Comparison of ENCODE assay signal across 11 mouse cellular contexts in genomic region chr5:138173217-138173616, GRCm38 (mm10). TPM values are rescaled to one million over a fixed set of nuclear protein-coding genes. Genes with fewer than 3 reads are reported as not detected.
A peak's percentile ranks its signal among the peaks of the same experiment; 100 is the strongest.
DNase-seq lines count a peak whose midpoint lies in the region; ATAC-seq and TF ChIP-seq lines count a peak whose summit lies in the region.
"Had no signal": no experiment of that assay in that cellular context is flagged by ENCODE, and none has a peak within 500 bp of the region (broad histone marks: within the 10 kb centered on the region; RNA-seq: fewer than 3 reads in every experiment).

No protein-coding gene starts in this region.

- H3K4me3 ChIP-seq in liver, embryonic 11.5 days (ENCODE audit: low read depth, low read length): peak overlapping the region; percentile 92
- peak overlapping the region; percentile 30; the same call in 1 of the 2 replicates for H3K4me3 ChIP-seq in G1E (ENCODE audit: low read depth, low read length)
- H3K4me3 ChIP-seq in embryonic facial prominence, embryonic 12.5 days: peak overlapping the region; percentile 87; the same call in 1 of the 2 replicates
- H3K4me3 ChIP-seq in liver, embryonic 16.5 days (ENCODE audit: low read depth, low read length): no peak overlapping the region

- peaks cover 14% of the 10 kb centered on the region for H3K4me1 ChIP-seq in liver, embryonic 11.5 days (replicated peaks; ENCODE audit: control insufficient read depth, insufficient read depth, low read length)
- H3K4me1 ChIP-seq in G1E (ENCODE audit: insufficient read depth, low read depth, low read length): peaks cover 49% of the 10 kb centered on the region
- peaks cover 19% of the 10 kb centered on the region for H3K4me1 ChIP-seq in embryonic facial prominence, embryonic 12.5 days
- H3K4me1 ChIP-seq in liver, embryonic 16.5 days (ENCODE audit: control insufficient read depth, low read depth, low read length): peaks cover 23% of the 10 kb centered on the region

- no peaks in the 10 kb centered on the region for H3K9me3 ChIP-seq in liver, embryonic 11.5 days (ENCODE audit: control insufficient read depth, low read length)
- no peaks in the 10 kb centered on the region for H3K9me3 ChIP-seq in G1E (replicated peaks)
- H3K9me3 ChIP-seq in embryonic facial prominence, embryonic 12.5 days: no peaks in the 10 kb centered on the region
- H3K9me3 ChIP-seq in liver, embryonic 16.5 days (replicated peaks; ENCODE audit: control insufficient read depth, low read length): no peaks in the 10 kb centered on the region

- DNase-seq in liver, embryonic 11.5 days (ENCODE audit: low spot score): no peak
- no peak for DNase-seq in liver
- no peak for DNase-seq in G1E (ENCODE audit: low spot score)
- no peak for DNase-seq in adrenal gland, postnatal 36 days
- DNase-seq in urinary bladder, postnatal 25 days (ENCODE audit: low spot score): no peak
- DNase-seq: adrenal gland, adult 8-10 months; retina, postnatal 1 day; thymus, postnatal 4 days had no signal

- peaks cover 42% of the 10 kb centered on the region for H3K36me3 ChIP-seq in liver, embryonic 11.5 days (ENCODE audit: control insufficient read depth, insufficient read depth, low read length)
- peaks cover 79% of the 10 kb centered on the region for H3K36me3 ChIP-seq in G1E (replicated peaks)
- peaks cover 57% of the 10 kb centered on the region for H3K36me3 ChIP-seq in embryonic facial prominence, embryonic 12.5 days
- peaks cover 37% of the 10 kb centered on the region for H3K36me3 ChIP-seq in liver, embryonic 16.5 days (ENCODE audit: control insufficient read depth, insufficient read depth)

- WGBS in liver, embryonic 11.5 days: 75% methylated on average over 3 of the region's 3 CpGs
- 82% methylated on average over 3 of the region's 3 CpGs for WGBS in embryonic facial prominence, embryonic 12.5 days
- 61% methylated on average over 3 of the region's 3 CpGs for WGBS in liver, embryonic 16.5 days (ENCODE audit: insufficient replicate concordance)

- H3K27ac ChIP-seq in liver, embryonic 11.5 days (ENCODE audit: low read depth, low read length): no peak overlapping the region
- H3K27ac ChIP-seq in embryonic facial prominence, embryonic 12.5 days: no peak overlapping the region
- H3K27ac ChIP-seq in liver, embryonic 16.5 days (ENCODE audit: low read length): no peak overlapping the region

- no peak for ATAC-seq in liver, embryonic 11.5 days (replicated peaks; ENCODE audit: low FRiP score)
- no peak for ATAC-seq in G1E (ENCODE audit: extremely low read depth, insufficient number of reproducible peaks, low FRiP score, poor library complexity, severe bottlenecking)
- ATAC-seq in embryonic facial prominence, embryonic 12.5 days (ENCODE audit: insufficient number of reproducible peaks, insufficient read depth, low FRiP score, low TSS enrichment): no peak
- ATAC-seq in liver, embryonic 16.5 days (ENCODE audit: low read depth): no peak
- ATAC-seq: inflammation-experienced regulatory T-cells, adult 6 months had no signal

- no peaks in the 10 kb centered on the region for H3K27me3 ChIP-seq in liver, embryonic 11.5 days (replicated peaks; ENCODE audit: control insufficient read depth, insufficient read depth, low read length)
- H3K27me3 ChIP-seq in G1E (ENCODE audit: insufficient read depth, low read length): no peaks in the 10 kb centered on the region
- no peaks in the 10 kb centered on the region for H3K27me3 ChIP-seq in embryonic facial prominence, embryonic 12.5 days
- no peaks in the 10 kb centered on the region for H3K27me3 ChIP-seq in liver, embryonic 16.5 days (ENCODE audit: control insufficient read depth, insufficient read depth, low read depth, low read length)

- no peak for TF ChIP-seq CTCF in G1E (IDR thresholded peaks at IDR 0.05; ENCODE audit: low read depth, low read length)

- no peak overlapping the region for H3K9ac ChIP-seq in liver, embryonic 11.5 days (ENCODE audit: low read depth, low read length)
- H3K9ac ChIP-seq in embryonic facial prominence, embryonic 12.5 days: no peak overlapping the region
- no peak overlapping the region for H3K9ac ChIP-seq in liver, embryonic 16.5 days (ENCODE audit: low read depth, low read length)

- peak overlapping the region; percentile 74 for H3K4me2 ChIP-seq in liver, embryonic 11.5 days
- H3K4me2 ChIP-seq in embryonic facial prominence, embryonic 12.5 days (replicated peaks): peak overlapping the region; percentile 82
- peak overlapping the region; percentile 84; the same call in 1 of the 2 replicates for H3K4me2 ChIP-seq in liver, embryonic 16.5 days (ENCODE audit: low read depth, low read length)

RNA-seq across cellular contexts. Expression of gene Mcm7, which starts 1.0 kb away (rescaled TPM):
- 308 and 341 TPM in 2 replicates for polyA plus RNA-seq in liver, embryonic 11.5 days (2014; fragmentation: Nextera tagmentation; extraction: Ambion mirVana)
- 187 and 233 TPM in 2 replicates for total RNA-seq in G1E (2014; fragmentation: Nextera tagmentation)
- 347 and 390 TPM in 2 replicates for total RNA-seq in G1E (2017)
- 36.3 and 104 TPM in 2 replicates for polyA plus RNA-seq in G1E (2012)
- polyA plus RNA-seq in embryonic facial prominence, embryonic 12.5 days (2016; fragmentation: Nextera tagmentation; extraction: Ambion mirVana): 239 and 243 TPM in 2 replicates
- polyA plus RNA-seq in liver, embryonic 16.5 days (2015; fragmentation: Nextera tagmentation; extraction: Ambion mirVana): 152 and 162 TPM in 2 replicates
- 10 to 100 TPM; 33.0 to 34.5 TPM for total RNA-seq in adrenal gland, postnatal 36 days (2021)

RNA-seq across cellular contexts. Expression of gene Ap4m1, which starts 1.4 kb away (rescaled TPM):
- 11.3 and 14.2 TPM in 2 replicates for polyA plus RNA-seq in liver, embryonic 11.5 days (2014; fragmentation: Nextera tagmentation; extraction: Ambion mirVana)
- total RNA-seq in G1E (2014; fragmentation: Nextera tagmentation) (20.4 and 21.1 TPM in 2 replicates), G1E (2017) (26.7 and 29.2 TPM in 2 replicates)
- 12.7 and 22.6 TPM in 2 replicates for polyA plus RNA-seq in G1E (2012)
- 30.1 and 32.4 TPM in 2 replicates for polyA plus RNA-seq in embryonic facial prominence, embryonic 12.5 days (2016; fragmentation: Nextera tagmentation; extraction: Ambion mirVana)
- 5.6 and 5.9 TPM in 2 replicates for polyA plus RNA-seq in liver, embryonic 16.5 days (2015; fragmentation: Nextera tagmentation; extraction: Ambion mirVana)
- total RNA-seq in adrenal gland, postnatal 36 days (2021): 10 to 100 TPM; 19.1 to 19.7 TPM

RNA-seq across cellular contexts. Expression of gene Cops6, which starts 12.3 kb away (rescaled TPM):
- 251 and 257 TPM in 2 replicates for polyA plus RNA-seq in liver, embryonic 11.5 days (2014; fragmentation: Nextera tagmentation; extraction: Ambion mirVana)
- total RNA-seq in G1E (2014; fragmentation: Nextera tagmentation) (148 and 206 TPM in 2 replicates), G1E (2017) (45.0 and 48.7 TPM in 2 replicates)
- 104 and 107 TPM in 2 replicates for polyA plus RNA-seq in G1E (2012)
- 333 and 336 TPM in 2 replicates for polyA plus RNA-seq in embryonic facial prominence, embryonic 12.5 days (2016; fragmentation: Nextera tagmentation; extraction: Ambion mirVana)
- polyA plus RNA-seq in liver, embryonic 16.5 days (2015; fragmentation: Nextera tagmentation; extraction: Ambion mirVana): 153 and 154 TPM in 2 replicates
- 100 to 1,000 TPM; 143 to 152 TPM for total RNA-seq in adrenal gland, postnatal 36 days (2021)

RNA-seq across cellular contexts. Expression of gene Taf6, which starts 14.0 kb away (rescaled TPM):
- 91.9 and 95.0 TPM in 2 replicates for polyA plus RNA-seq in liver, embryonic 11.5 days (2014; fragmentation: Nextera tagmentation; extraction: Ambion mirVana)
- total RNA-seq in G1E (2014; fragmentation: Nextera tagmentation): 69.4 and 73.0 TPM in 2 replicates
- total RNA-seq in G1E (2017): 45.7 and 48.8 TPM in 2 replicates
- 33.2 and 34.8 TPM in 2 replicates for polyA plus RNA-seq in G1E (2012)
- polyA plus RNA-seq in embryonic facial prominence, embryonic 12.5 days (2016; fragmentation: Nextera tagmentation; extraction: Ambion mirVana): 112 and 117 TPM in 2 replicates
- 32.6 and 32.9 TPM in 2 replicates for polyA plus RNA-seq in liver, embryonic 16.5 days (2015; fragmentation: Nextera tagmentation; extraction: Ambion mirVana)
- total RNA-seq in adrenal gland, postnatal 36 days (2021): 10 to 100 TPM; 41.2 to 47.5 TPM

RNA-seq across cellular contexts. Expression of gene Cnpy4, which starts 14.1 kb away (rescaled TPM):
- 36.0 and 38.7 TPM in 2 replicates for polyA plus RNA-seq in liver, embryonic 11.5 days (2014; fragmentation: Nextera tagmentation; extraction: Ambion mirVana)
- 10.7 and 20.2 TPM in 2 replicates for total RNA-seq in G1E (2014; fragmentation: Nextera tagmentation)
- 31.1 and 31.5 TPM in 2 replicates for total RNA-seq in G1E (2017)
- 1.0 and 1.3 TPM in 2 replicates for polyA plus RNA-seq in G1E (2012)
- polyA plus RNA-seq in embryonic facial prominence, embryonic 12.5 days (2016; fragmentation: Nextera tagmentation; extraction: Ambion mirVana): 60.8 and 61.1 TPM in 2 replicates
- 12.0 and 13.6 TPM in 2 replicates for polyA plus RNA-seq in liver, embryonic 16.5 days (2015; fragmentation: Nextera tagmentation; extraction: Ambion mirVana)
- total RNA-seq in adrenal gland, postnatal 36 days (2021): 10 to 100 TPM; 21.5 to 24.7 TPM
